Mouse (Mus musculus) megakaryocyte, embryonic 14.5 days (primary cell): ENCODE results near the gene Fam217b. TPM values are rescaled to one million over a fixed set of nuclear protein-coding genes. Genes with fewer than 3 reads are reported as not detected.

Experiments used
- H3K27me3 ChIP-seq: replicated peaks from 2 replicates; pipeline ENCODE3; 2012; ENCODE audit warnings: inconsistent platforms
- H3K36me3 ChIP-seq: replicated peaks from 2 replicates; pipeline ENCODE3; 2012; ENCODE audit warnings: low read length, inconsistent platforms, mixed read lengths
- H3K4me1 ChIP-seq: 2 replicates; pipeline ENCODE4 v1.6.1; 2012; ENCODE audit warnings: inconsistent platforms
- H3K4me3 ChIP-seq: replicated peaks from 2 replicates; pipeline ENCODE3; 2012; ENCODE audit warnings: moderate library complexity, mild to moderate bottlenecking, inconsistent platforms
- H3K9me3 ChIP-seq: 2 replicates; pipeline ENCODE4 v1.6.1; 2012; ENCODE audit warnings: inconsistent platforms
- FLI1 ChIP-seq: IDR thresholded peaks from 2 replicates; pipeline ENCODE4 v1.6.1; 2012; ENCODE audit warnings: low read length, inconsistent platforms, mixed read lengths
- GATA1 ChIP-seq: IDR thresholded peaks from 3 replicates; pipeline ENCODE4 v1.6.1; 2012; ENCODE audit warnings: mixed read lengths, low read length, inconsistent platforms, borderline replicate concordance
- polyA plus RNA-seq: library from polyadenylated mRNA; stranded (reverse); fragments of >175 nt; gene quantifications from 2 replicates; pipeline ENCODE4 v1.2.3, GENCODE M21; 2012; ENCODE audit warnings: low replicate concordance; ENCODE audit not compliant: insufficient read depth

Gene Fam217b
- polyA plus RNA-seq, 1 experiment: 6.1 TPM

GRCm38 (mm10) chr2:178471546-178472480 lies 57.5 kb downstream of the Fam217b start:
- no peaks in the 10 kb centered on the region for H3K36me3 ChIP-seq
- peaks cover 48% of the 10 kb centered on the region for H3K9me3 ChIP-seq
- peaks cover 29% of the 10 kb centered on the region for H3K27me3 ChIP-seq
- TF ChIP-seq FLI1 (no peak), GATA1 (no peak)
- H3K4me3 ChIP-seq: no peak overlapping the region
- peaks cover 4% of the 10 kb centered on the region; the same call in 1 of the 2 replicates for H3K4me1 ChIP-seq

- H3K27me3 ChIP-seq: peaks cover 29% of the 10 kb centered on the region
- peaks cover 36% of the 10 kb centered on the region for H3K9me3 ChIP-seq
- no peak overlapping the region for H3K4me3 ChIP-seq
- H3K4me1 ChIP-seq: peaks cover 4% of the 10 kb centered on the region; the same call in 1 of the 2 replicates
- no peaks in the 10 kb centered on the region for H3K36me3 ChIP-seq
- TF ChIP-seq FLI1 (no peak), GATA1 (no peak)
Observed at GRCm38 (mm10) chr2:178473916-178474315, 59.6 kb downstream of the Fam217b start.

Other genes with a start within 250 kb of the Fam217b start
- gene Sycp2, start 6.8 kb upstream of the Fam217b start, polyA plus RNA-seq: 0.03 TPM in 1 of 2 replicates, not detected in the other
- 8.0 and 20.4 TPM in 2 replicates for gene Ppp1r3d, start 52 bp upstream of the Fam217b start, polyA plus RNA-seq
- not detected in 2 replicates for gene Cdh26, start 16.0 kb downstream of the Fam217b start, polyA plus RNA-seq